Mouse (Mus musculus): ENCODE data around the gene Trpc7. TPM values are rescaled to one million over a fixed set of nuclear protein-coding genes. Genes with fewer than 3 reads are reported as not detected.

Trpc7 gene
- total RNA-seq, 4 experiments from 2014 or later = 1.8 to 3.0 (median 2.5) TPM

DNA sequence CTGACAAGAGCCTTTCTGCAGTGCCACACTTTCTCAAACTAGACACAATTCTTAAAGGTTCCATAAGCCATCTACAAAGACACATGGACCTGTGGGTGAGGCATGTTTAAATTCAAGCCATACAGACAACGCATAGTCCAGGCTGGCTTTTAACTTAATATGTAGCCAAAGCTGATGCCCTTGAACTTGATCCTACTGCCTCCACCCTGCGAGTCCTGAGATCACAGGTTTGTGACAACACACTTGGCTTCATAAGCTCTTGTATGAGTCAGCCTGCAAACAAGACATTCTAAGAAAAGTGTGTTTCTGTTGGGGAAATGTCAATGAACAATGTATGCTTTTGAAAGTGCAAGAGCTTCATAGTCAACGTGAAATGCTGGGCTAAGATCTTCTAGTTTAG is 102.9 kb downstream of the Trpc7 start:
- no peak for DNase-seq (ENCODE audit: low spot score in 2 of 2)

GRCm38 (mm10) chr13:56790683-56791082 is 105.1 kb downstream of the Trpc7 start:
- DNase-seq (ENCODE audit: low spot score in 2 of 2) = peak in 1 of 2 experiments; percentile 68

- peak in 1 of 2 experiments; percentile 70 for DNase-seq (ENCODE audit: low spot score in 2 of 2)
These were observed 113.2 kb downstream of the Trpc7 start for GRCm38 (mm10) chr13:56782621-56783020.

GRCm38 (mm10) chr13:56781697-56782096 is 114.1 kb downstream of the Trpc7 start:
- DNase-seq (ENCODE audit: low spot score in 2 of 2) = peak in 1 of 2 experiments; percentile 46

GRCm38 (mm10) chr13:56780746-56781469 is 114.9 kb downstream of the Trpc7 start:
- no peak for DNase-seq (ENCODE audit: low spot score in 2 of 2)

- DNase-seq (ENCODE audit: low spot score in 2 of 2) = no peak
These were observed 121.5 kb downstream of the Trpc7 start for GRCm38 (mm10) chr13:56774304-56774703.

- no peak for DNase-seq (ENCODE audit: low spot score in 2 of 2)
These were observed 122.4 kb downstream of the Trpc7 start for GRCm38 (mm10) chr13:56773262-56773870.

DNA sequence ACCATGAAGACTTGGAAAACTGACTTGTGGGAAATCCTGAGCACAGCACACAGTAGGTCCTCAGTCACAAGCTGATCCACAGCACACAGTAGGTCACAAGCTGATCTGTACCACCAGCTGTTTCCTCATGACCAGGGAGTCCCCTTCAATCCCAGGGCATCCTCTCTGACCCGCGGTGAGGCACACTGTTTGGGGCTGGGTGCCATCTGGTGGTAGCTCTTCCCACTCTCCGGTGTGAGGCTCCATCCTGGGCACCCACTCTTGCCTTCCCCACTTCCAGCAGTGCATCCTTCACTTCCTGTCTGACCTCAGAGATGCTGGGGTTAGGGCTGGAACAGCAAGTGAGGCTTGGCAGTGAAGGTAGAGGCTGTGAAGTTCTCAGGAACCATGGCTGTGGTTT is 123.2 kb downstream of the Trpc7 start:
- no peak for DNase-seq (ENCODE audit: low spot score in 2 of 2)

- DNase-seq (ENCODE audit: low spot score in 2 of 2) = no peak
These were observed 125.0 kb downstream of the Trpc7 start for GRCm38 (mm10) chr13:56770786-56771185.

DNA sequence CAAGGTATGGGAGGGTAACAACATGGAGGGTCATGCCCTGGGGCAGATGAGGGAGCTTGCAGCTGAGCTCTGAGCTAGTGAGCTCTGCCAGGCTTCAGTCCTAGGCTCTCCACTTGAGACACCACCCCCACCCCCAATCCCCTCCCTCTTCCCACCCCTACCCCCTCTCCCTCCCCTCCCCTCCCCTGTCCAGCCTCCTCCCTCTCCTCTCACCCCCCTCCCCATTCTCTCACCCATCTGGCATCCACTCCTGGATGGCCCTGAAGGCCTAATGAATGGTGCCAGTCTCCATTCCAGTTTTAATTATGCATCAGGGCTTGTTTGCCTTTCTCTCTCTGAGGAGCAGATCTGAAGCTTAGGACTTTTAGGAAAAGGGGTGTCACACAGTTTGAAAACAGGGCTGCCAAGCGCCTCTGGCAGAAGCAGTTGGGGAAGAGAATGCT is 125.6 kb downstream of the Trpc7 start:
- no peak for DNase-seq (ENCODE audit: low spot score in 2 of 2)

GRCm38 (mm10) chr13:56769431-56769830 is 126.4 kb downstream of the Trpc7 start:
- no peak for DNase-seq (ENCODE audit: low spot score in 2 of 2)

DNA sequence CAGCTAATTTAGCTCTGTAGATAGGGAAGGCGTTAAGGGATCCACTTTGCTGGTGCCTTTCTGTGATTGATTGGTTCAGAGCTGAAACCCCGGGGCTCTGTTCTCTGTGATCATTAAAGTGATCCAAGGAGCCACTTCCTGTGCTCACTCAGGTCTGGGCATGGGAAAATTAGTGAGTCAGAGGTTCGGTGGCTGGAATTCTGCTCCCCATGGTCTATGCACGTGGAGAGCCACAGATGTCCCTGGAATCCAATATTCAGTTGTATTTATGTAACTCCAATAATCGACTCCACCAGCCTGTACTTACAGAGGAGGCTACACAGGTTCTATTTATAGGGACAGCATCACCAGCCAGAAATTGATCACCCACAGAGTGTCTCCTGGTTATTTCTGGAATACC is 129.6 kb downstream of the Trpc7 start:
- DNase-seq (ENCODE audit: low spot score in 2 of 2) = no peak

- no peak for DNase-seq (ENCODE audit: low spot score in 2 of 2)
These were observed 130.3 kb downstream of the Trpc7 start for GRCm38 (mm10) chr13:56765284-56766032.

DNA sequence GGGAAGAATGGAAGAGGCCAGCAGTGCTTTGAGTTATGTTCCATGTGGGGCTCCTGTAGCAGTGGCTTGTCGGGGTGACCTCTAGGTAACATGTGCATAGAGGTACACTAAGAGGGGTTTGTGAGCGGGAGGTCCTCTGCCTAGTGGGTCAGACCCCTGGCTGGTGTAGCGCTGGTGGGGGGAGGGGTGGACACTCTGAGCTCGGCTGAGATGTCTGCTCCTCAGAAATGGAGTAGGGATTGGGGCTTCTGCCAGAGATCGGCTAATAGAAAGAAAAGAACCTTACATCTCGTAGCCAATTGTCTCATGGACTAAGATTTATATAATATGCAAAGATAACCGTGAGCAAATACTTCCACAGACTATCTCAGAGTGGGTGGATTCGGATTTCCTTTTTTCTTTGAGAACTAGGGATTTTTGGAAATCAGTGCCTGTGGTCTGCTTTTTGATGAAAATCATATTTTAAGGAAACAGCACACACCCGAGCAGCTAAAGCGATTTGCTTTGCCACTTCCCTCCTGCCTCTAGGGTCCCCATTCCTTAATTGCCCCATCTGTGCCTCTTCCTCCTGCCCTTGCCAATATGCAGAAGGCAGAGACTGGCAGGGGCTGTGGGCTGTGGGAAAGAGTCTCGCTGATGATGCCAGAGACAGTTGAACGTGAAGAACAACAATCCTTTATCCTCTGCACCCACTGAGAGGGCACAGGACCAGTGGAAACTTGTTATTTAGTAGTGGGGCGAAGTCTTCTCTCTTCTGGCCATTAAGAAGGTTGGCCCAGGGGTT is 133.2 kb downstream of the Trpc7 start:
- DNase-seq (ENCODE audit: low spot score in 2 of 2) = no peak

GRCm38 (mm10) chr13:56758492-56758891 is 137.3 kb downstream of the Trpc7 start:
- DNase-seq (ENCODE audit: low spot score in 2 of 2) = peak in 1 of 2 experiments; percentile 49

- DNase-seq (ENCODE audit: low spot score in 2 of 2) = no peak
These were observed 138.6 kb downstream of the Trpc7 start for GRCm38 (mm10) chr13:56757201-56757600.

DNA sequence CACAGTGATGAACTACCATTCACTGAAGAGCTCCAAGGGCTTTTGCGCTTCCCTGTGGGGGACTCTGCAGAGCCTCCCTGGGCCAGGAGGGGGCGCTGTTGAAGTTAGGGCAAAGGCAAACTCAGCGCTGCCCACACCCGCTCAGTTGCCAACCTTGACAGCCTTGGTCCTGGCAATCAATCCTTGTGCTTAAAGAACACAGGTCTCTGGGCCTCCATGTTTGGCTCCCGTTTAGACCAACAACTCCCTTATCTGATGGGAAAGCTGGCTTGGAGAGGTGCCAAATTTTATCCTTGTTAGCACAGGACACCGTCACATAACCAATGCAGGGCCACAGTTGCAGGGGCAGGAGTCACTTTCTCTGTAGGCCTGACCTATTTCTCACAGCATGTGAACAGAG is 139.9 kb downstream of the Trpc7 start:
- DNase-seq (ENCODE audit: low spot score in 2 of 2) = no peak

DNA sequence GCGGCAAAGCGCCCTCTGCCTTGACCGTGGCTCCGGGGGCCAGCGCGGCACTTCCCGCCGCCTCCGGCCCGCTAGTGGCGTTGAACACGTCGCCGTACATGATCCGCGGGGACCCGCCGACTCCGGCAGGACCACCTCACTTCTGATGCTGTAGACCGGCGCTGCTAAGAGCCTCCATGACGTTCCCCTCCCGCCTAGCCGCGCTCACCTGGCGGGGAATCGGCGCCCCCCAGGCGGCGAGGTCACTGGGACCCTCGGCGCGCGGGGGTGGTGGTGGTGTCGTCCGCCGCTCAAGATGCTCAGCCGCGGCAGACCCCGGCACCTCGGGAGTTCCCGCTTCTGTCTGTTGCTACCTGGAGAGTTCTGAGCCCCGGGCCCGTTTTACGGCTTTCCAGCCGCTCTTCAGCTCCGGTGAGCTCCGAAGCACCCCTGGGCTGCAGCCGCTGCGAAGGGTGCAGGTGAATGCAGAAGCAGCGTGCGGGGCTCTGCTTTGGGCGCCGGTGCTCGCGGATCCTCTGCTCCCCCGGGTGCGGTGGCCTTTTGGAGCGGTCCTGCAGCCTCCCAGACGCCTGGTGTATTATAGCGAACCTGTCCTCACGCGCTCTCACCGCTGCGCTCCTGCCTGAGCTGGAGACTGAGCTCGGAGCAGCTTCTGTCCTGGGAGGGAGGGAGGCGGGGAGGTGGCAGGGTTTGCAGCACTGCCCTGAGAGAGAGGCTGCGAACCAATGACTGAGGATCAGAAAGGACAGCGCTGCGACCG is 142.4 kb downstream of the Trpc7 start, which contains the start of gene Gm45623:
Gene Gm45623 (minus strand): TSS at position 636 of the 760 bp plus-strand sequence.
- no peak for DNase-seq (ENCODE audit: low spot score in 2 of 2)

DNA sequence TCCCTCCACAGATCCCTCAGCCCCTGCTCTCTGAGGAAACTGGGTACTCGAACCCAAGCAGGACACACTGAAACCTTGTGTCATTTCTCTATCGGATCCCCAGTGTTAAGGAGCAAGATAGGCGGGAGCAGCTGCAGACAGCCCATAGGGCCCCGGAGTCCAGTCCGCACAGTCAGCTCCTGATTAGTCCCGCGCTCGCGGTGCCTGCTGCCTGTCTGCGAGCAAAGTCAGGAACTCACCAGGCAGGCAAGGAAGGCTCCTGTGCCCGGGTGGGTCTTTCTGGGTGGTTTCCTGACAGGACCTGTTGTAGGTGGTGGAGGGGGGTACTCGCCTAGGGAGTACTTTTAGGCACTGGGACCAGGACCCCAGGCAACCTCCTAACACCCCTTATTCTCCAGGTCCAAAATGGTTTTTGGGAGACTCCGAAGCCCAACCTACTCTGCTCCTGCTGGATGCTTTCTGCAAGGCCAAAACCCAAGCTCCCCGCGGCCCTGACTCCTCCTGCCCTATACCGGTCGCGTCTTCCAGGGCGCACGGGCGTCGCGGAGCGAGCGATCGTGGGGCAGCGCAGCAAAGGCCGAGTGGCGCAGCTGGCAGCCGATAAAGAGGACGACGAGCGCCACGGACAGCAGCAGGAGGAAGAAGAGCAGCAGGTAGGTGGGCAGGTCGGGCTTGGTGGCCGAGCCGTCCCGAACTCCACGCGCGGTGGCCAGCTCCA is 143.2 kb downstream of the Trpc7 start:
- DNase-seq (ENCODE audit: low spot score in 2 of 2) = no peak

GRCm38 (mm10) chr13:56751774-56752173 is 144.0 kb downstream of the Trpc7 start:
- DNase-seq (ENCODE audit: low spot score in 2 of 2) = no peak

Data from left cerebral cortex, adult 8-10 months (tissue).